Mouse (Mus musculus) frontal cortex, postnatal 36 days (tissue): ENCODE measurements around the gene Krt25.
A peak's percentile ranks its signal among the peaks of the same experiment; 100 is the strongest.

Experiments
- DNase-seq, 2 experiments: peaks; one replicate each; pipeline ENCODE4 v3.0.0; 2022; ENCODE audit warnings: low spot score in 2 of 2

The Krt25 gene

DNA sequence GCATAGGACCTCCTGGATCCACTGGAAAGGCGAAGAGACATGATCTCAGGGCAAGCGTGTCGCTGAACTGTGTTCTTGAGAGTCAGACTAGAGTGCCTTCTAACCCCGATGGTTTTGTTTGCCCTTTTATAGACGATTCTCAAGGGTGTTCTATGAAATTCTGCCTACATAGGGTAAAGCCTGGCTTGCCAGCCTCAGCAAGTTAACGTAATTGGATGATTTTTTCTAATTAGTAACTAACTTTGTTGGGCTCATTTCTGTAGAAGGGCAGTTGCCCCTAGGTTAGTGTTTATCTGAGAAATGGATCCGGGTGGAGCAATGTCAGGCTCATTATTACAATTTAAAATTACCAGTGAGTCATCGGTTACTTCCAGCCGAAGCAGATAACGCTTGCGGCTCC lies at the start of gene Krt25:
Krt25 (minus strand) TSS at position 101 of the 400 bp plus-strand sequence.
- DNase-seq: no peak

DNA sequence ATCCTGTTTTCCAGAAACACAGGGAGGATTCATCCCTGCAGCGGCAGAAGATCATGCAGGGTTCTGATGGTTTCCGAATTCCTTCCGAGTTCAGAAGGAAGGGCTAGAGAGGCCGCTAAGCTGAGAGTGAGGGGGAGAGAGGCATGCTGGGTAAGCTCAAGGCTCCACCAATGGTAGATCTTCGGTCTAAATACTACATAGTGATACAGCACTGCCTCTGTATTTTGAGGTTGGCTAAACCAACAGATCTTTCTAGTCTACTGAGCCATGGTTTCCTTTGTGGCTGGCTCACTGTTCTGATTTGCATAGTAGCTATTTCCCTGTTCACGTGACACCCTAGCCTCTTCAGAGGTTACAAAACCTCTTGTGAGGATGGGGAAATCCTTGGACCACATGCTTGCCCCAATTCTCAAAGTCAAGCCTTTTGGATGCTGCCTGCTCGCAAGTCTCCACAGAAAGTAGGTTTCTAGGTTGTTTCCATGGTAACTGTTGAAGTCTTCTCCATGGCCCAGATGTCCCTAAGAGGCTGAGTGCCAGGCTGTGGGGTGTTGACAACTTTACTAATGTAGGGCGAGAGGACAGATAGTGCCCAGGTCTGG lies 47.2 kb upstream of the Krt25 start:
- peak; percentile 63 to 81 for DNase-seq

DNA sequence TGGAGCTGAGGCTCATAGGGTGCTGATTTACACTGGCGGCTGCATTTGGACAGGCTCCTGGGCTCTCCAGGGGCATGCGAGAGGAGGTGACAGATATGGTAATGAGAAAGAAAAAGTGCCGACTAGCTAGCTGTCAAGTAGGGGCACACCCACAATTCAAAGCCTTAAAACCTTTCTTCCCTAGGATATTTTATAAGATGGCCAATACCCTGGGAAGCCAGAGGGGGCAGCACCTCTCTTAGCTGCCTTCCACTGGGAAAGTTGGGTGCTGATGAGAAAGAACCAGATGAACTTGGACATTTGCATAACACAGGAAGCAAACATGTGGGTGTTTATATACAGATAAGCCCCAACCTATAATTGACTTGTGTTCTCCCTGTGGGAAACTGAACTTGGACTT lies 46.5 kb upstream of the Krt25 start:
- no peak for DNase-seq

DNA sequence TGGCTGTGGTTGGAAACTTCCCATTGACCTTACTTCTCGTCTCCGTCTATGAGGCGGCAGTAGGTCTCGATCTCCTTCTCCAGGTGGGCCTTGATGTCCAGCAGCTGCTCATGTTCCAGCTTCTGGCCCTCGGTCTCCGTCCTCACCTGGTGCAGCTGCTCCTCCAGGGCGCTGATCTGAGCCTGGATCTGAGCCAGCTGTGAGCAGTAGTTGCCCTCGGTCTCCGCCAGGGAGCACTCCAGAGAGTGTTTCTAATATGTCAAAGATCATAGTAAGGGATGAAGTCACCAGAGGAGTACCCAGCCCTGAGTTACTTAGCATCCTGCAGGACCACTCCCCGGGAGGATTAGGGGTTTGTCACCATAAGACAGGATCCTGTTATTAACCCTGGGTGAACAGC lies 44.0 kb upstream of the Krt25 start:
- no peak for DNase-seq

DNA sequence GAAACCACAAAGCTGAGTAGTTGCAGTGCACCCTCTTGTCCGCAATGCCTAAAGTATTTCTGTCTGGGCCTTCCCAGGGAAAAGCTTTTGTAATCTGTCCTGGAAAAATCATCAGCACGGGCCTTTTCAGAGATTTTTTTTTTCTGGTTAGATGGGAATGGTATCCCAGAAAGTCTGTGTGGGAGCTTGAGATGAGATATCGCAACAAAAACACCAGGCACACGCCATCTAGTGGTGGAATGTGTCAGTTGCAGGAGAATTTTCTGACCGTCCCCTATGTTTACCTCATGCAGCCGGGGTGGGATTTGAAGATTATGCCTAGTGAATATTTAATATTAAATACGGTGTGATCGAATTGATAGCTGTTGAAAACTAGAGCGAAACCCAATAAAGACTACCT lies 41.7 kb upstream of the Krt25 start:
- peak; percentile 27 to 61 for DNase-seq

DNA sequence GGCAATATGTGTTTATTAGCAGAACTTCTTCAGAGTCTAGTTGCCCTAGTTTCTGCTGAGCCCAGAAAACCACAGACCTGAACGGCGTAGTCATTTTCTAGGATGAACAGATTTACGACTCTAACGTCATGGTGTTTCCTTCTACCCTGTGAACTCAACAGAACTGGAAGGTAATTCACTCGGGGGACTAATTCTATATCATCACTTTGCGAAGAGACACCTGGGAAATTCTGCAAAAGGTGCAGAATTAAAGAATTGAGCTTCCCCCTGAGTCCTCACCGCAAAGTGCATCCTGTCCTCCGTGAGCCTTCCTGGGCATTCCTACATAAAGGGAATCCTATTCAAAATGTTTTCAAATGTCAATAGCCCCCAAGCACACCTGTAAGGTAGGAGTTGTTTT lies 38.7 kb upstream of the Krt25 start:
- DNase-seq: no peak

DNA sequence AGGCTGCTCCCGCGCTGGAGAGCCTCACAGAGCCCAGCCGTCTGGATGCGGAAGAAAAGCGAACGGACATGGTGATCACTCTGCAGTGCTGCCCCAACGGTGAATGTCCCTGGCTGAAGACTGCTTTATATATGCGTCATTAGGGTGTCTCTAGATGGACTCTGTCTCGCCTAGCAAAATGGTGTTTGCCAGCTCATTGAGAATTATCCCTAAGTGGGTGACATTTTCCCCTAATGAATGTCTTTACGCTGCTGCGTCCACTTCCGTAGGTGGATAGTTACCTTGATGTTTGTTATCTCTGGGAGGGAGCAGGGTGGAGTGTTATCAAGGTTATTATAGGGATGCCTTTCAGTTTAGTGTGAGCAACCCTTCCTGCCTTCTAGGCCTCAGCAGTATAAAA lies 28.3 kb upstream of the Krt25 start, which contains the start of gene Krt27:
Krt27 (minus strand) TSS at position 101 of the 400 bp plus-strand sequence.
- DNase-seq: no peak

DNA sequence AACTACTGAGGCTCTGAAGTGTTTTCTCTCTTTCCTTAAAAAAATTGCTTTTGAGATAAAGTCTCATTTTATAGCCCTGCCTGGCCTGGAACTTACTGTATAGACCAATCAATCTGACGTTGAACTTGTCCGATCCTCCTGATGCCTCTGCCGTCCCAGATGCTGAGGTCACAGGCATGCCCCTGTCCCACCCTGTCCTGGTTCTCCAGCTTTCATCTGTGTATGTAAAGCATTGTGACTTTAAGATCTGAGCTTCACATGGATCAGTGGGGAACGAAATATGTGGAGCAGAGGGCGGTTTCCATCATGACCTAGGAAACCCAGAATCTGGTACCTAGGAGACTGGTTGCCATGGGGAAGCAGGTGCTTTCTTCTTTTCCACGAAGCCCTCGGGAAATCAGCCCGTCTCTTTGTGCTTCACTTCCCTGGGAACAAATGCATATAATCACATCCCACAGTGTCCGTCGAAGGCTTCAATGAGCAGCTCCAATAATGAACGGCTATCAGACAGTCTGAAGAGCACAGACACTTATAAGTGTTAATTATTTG lies 16.6 kb upstream of the Krt25 start:
- DNase-seq: no peak

DNA sequence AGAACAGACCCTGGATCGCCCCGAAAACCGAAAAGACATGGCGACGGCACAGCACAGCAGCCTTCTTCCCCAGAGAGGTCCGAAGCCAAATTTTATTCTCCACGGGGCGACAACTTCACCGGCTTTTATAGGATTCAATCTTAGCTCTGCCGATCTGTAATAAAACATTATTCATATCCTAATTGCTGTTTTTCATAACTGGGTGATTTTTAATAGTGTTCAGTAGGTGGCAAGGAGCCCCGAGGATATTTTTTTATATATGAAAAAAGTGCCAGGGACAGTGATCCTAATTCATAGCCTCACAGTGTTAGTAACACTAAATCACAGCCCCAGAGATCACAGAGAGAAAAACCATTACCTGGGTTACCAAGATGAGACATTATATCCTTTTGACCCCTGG lies 15.1 kb upstream of the Krt25 start, which contains the start of gene Krt26:
Krt26 (minus strand) TSS at position 101 of the 400 bp plus-strand sequence.
- no peak for DNase-seq

DNA sequence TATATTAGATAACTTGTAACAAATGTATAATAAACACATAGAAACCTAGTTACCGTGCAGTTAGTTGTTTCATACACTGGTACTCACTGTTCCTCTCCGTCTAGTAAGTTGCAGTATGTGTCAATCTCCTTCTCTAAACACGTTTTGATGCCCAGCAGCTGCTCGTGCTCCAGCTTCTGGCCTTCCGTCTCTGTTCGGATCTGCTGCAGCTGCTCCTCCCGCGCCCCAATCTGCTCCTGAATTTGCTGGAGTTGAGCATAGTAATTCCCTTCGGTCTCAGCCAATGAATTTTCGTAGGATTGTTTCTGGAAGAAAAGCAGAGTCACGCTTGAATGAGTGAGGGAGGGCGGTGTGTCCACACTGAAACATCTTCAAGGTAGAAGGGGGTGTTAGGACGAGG lies 10.7 kb upstream of the Krt25 start:
- peak; percentile 36 to 66 for DNase-seq

DNA sequence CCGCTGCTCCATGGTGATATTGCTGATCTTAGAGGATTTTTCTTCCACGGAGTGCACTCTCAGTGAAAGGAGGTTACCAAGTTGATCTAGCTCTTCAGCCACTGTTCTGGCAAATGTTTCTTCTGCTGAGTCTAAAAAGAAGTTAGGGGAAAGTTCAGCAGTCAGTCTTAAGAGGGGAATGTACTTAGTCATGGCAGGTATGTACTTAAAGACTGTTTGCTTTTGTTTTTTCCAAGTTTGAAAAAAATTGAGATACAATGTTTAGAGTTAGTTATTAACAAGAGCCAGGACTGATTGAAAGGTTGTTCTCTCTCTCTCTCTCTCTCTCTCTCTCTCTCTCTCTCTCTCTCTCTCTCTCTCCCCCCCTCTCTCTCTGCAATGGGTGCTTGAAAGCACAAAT lies 6.9 kb upstream of the Krt25 start:
- DNase-seq: no peak

DNA sequence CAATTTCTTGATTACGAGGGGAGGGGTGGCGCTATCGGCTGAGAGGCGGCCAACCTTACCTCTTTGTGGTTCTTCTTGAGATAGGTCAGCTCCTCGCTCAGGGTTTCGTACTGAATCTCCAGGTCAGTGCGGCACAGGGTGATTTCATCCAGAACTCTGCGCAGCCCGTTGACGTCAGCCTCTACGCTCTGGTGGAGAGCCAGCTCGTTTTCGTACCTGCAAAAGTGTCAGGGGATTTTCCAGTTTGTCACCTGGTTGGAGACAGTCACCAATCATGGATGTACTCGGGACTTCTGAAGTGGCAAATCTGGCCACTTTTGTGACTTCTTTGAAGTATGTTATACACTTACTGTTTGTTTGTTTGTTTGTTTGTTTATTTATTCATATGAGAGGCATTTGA lies 1.7 kb downstream of the Krt25 start:
- no peak for DNase-seq

DNA sequence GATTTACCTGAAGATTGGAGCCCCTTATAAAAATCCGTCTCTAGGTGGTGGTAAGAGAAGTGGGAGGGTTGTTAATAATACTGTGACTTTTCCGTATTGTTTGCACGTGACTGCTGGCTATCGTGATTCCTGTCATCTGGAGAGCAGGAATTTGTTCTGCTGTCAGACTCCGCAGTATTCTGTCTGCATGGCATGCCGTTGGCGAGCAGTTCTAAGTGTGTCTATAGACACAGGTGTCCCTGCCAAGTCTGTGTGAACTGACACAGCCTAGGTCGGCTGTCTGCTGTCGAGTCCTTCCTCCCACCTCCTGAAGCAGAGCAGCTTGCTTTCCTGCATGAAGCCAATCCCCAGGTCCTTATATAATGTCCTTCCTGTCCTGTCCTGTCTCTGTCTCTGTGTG lies 3.6 kb downstream of the Krt25 start:
- no peak for DNase-seq

DNA sequence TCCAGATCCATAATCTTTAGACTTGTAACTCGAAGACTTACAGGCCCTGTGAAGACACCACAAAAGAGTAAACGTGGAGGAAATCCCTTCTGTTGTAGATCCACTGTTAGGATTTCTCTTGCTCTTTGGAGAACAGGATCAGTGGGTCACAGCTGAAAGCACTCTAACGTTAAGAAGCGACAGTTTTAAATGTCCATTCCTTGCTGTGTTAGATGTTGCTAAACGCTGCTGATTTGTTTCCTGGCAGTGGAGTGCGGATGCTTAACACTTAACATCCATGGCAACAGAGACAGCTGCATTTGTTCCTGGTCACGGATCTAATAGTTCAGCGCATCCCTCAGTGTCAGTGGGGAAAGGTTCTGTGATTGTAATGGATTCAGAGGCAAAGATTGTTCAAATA lies 6.2 kb downstream of the Krt25 start:
- DNase-seq: no peak

DNA sequence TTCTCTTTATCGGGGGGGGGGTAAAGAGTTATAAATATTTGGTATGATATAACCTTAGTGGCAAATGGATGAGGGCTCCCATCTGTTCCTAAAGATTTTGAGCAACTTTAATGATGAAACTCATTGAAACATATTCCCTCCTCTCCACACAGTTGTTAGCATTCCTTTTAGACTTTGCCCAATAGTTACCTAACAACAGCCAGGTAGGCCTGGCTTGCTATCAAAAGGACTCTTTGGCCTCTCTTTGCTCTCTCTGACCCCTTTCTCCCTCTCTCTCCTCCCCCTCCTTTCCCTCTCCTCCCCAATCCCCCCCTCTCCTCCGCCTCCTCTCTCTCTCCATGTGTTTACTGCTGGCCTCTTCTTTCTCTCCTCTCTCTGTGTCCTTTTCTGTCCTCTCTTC lies 8.2 kb downstream of the Krt25 start:
- DNase-seq: no peak

DNA sequence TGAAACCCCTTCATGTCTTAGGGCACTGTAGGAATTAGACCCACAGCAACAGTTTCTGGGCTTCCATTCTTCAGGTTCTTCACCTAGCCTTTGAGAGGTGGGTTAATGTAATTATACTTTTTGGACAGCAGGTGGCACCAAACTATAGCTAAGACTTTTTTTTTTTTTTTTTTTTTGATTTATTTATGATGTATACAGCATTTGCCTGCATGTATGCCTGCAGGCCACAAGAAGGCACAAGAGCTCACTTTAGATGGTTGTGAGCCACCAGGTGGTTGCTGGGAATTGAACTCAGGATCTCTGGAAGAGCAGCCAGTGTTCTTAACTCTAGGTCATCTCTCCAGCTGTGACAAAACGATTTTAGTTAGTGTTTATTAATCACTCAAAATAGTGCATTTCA lies 11.9 kb downstream of the Krt25 start:
- no peak for DNase-seq

DNA sequence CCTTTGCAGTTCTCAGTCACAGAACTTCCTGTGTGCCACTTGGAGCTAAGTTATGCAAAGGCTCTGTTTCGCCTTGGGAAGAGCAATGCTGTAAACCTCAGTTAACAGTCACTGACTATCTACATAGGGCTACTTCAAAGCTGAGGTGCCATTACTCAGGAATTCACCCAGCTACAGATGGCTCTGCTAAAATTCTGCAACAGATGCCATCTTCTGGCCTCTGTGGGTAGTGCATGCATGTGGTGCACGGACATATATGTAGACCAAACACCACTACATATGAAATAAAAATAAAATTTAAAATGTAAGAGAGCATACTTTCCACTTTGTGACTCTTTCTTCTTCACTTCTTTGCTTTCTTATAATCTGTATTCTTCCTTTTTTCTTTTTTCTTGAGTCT lies 15.2 kb downstream of the Krt25 start:
- DNase-seq: peak; percentile 50 to 71

DNA sequence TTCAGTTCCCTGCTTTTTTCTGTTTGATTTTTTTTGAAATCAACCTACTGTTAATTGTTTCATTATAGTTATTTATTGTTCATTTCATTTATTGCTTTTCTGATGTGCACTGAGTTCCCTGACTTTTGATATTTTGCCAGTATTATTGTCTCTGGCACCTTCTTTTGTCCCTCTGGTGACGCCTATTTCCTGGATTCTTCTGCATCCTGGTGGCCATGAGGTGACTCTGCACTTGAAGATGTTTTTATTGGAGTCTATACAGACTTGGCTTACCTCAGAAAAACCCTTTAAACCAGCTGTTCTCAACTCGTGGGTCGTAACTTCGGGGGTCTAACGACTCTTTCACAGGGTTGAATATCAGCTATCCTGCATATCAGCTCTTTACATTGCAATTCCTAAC lies 27.7 kb downstream of the Krt25 start:
- DNase-seq: no peak

DNA sequence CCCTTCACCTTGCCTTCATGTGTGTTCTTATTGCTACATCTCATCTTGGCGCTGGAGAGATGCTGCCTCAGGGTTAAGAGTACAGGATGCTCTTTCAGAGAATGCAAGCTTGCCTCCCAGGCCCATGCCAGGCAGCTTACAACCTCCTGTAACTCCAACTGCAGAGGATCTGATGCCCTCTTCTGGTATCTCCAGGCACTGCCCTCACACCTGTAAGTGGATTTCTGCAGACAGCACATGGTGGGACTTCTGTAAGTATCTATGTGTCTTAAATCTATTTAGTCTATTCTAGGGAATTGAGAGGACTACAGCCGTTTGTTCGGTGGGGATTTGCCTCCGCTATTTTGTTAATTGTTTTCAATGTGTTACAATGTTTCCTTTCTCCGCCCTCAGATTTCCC lies 29.9 kb downstream of the Krt25 start:
- peak; percentile 17 to 60 for DNase-seq

DNA sequence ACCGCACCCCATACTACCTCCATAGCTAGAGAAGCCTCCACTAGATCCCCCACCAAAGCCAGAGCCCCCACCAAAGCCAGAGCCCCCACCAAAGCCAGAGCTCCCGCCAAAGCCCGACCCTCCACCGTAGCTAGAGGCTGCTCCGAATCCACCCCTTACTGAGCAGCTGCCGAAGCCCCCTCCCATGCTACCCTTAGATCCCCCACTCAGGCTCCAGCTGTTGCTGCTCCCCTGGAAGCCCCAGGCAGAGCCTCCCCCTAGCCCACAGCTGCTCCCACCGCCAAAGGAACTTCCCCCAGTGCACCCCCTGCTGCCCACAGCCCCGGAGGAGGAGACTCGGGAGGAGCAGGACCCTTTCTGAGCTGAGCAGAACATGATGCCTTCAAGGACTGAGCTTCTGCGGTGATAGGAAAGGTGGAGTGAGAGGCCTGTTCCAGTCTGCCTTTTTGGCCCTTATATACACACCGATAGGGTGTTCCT lies 37.9 kb downstream of the Krt25 start, which contains the start of gene Krt24:
Krt24 (minus strand) TSS at position 430 of the 480 bp plus-strand sequence.
- DNase-seq: no peak

DNA sequence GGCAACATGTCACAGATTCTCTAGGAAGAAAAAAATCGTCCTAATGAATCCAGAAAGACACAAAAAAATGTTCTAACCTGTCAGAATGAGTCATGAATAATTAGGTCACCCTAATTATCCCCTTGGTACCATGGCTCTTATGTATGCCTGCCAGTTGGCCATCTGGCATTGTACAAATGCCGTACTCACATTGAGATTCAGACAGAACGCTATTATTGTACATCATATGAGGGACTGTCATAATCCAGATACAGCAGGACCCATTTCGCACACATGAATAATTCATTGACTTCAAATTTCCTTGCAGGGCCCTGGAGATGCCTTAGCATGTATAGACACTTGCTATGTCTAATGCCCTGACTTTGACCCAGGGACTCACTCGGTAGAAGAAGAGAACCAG lies 38.7 kb downstream of the Krt25 start:
- no peak for DNase-seq

DNA sequence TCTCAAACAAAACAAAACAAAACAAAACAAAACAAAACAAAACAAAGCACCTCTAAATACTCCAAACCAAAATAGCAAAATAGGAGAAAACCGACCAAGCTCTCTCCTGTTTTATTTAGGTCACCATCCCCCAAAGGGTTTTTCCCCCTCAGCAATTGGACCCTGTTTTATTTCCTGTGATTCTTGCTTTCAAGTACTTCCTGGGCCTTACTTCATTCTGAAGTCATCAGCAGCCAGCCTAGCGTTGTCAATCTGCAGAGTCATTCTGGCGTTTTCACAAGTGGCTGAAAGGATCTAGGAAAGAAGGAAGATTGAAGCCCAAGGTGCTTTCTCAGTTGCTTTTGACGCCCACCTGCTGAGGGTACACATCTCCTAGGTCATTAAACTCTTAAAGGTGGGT lies 39.4 kb downstream of the Krt25 start:
- DNase-seq: no peak

DNA sequence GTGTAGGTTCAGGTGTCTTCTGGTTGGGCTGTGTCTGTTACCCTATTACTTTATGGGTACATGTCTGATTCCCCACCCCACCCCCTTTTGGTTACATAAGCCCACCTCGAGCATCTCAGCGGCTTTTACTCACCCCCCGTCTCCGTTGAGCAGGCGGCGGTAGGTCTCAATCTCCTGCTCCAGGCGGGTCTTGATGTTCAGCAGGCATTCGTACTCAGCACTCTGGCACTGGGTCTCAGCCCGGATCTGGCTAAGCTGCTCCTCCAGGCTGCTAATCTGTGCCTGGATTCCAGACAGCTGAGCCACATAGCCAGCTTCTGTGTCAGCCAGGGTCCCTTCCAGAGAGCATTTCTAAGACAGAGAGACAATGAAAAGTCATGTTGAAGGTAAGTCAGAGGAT lies 41.6 kb downstream of the Krt25 start:
- DNase-seq: no peak

DNA sequence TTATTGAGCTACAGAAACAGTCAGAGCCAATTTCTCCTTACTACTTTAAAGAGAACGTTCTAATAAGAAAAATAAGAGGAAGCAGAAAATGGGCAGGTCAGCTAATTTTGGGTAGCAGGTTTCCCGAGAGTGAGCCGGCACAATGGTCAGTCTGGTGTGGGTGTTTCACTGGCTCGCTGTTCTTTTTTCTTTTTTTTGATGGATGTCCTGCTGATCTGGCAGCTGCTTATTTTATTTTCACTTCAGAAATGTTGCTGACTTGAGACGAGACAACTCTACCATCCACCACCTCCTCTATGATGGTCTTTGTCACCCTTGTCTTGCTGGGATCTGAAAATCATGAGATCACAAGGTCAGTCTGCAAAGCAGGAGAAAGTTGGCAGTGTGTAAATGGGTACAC lies 42.8 kb downstream of the Krt25 start:
- no peak for DNase-seq
